Mouse (Mus musculus): ENCODE data around the gene 6720489N17Rik. TPM values are rescaled to one million over a fixed set of nuclear protein-coding genes. Genes with fewer than 3 reads are reported as not detected.

6720489N17Rik gene
- 5.3 and 7.3 TPM in 2 replicates for polyA plus RNA-seq (2015; fragmentation: Nextera tagmentation; extraction: Ambion mirVana)

DNA sequence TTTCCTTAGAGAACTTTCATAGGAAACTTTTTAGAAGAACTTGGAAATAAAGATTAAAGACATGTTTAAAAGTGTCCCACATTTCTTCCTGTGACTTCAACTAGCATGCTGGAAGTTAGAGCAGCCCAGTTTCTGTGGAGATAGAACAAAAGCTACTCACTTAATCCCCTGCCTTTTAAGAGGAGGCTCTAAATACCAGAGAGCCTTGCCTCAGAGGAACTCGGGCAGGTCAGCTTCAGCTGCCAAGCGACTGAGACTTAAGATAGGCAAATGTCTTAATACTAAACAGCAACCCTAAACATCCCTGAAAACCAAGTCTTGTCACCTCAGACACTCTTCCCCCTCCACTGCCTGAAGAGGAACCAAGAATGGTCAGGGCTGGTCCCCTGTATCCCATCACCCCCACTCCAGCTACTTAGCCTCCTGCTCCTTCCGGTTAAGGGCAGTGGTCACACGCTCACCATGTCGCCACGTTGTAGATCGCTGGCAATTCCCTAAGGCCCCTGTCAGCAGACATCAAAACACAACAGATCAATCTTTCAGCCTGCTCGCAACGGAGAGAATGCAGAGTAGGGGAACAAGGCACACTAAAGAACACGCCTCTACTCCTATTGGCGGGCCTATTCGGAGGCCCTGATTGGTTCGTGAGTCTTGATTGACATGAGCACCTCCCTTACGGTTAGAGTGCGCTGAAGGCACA lies at the start of gene 6720489N17Rik:
Gene 6720489N17Rik (minus strand): TSS at position 606 of the 700 bp plus-strand sequence.

DNA sequence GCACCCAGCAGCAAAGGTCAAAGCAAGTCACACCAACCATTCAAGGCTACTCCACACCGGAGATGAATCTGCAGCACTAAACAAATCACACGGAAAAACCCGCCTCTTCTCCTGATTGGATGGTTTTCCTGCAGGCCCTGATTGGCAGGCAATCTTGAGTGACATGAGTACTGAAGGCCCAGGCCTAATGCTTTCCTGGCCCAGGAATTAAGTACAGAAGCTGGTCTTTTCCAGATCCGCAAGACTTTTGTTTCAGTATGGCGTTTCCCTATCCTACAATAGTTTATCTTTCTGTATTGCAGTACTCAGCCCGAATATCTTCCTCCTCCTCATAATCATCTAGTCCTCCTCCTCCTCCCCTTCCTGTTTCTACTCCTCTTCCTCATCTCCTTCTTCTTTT lies 52.9 kb downstream of the 6720489N17Rik start, which contains the start of gene Zfp934:
Gene Zfp934 (minus strand): TSS at position 101 of the 400 bp plus-strand sequence.

DNA sequence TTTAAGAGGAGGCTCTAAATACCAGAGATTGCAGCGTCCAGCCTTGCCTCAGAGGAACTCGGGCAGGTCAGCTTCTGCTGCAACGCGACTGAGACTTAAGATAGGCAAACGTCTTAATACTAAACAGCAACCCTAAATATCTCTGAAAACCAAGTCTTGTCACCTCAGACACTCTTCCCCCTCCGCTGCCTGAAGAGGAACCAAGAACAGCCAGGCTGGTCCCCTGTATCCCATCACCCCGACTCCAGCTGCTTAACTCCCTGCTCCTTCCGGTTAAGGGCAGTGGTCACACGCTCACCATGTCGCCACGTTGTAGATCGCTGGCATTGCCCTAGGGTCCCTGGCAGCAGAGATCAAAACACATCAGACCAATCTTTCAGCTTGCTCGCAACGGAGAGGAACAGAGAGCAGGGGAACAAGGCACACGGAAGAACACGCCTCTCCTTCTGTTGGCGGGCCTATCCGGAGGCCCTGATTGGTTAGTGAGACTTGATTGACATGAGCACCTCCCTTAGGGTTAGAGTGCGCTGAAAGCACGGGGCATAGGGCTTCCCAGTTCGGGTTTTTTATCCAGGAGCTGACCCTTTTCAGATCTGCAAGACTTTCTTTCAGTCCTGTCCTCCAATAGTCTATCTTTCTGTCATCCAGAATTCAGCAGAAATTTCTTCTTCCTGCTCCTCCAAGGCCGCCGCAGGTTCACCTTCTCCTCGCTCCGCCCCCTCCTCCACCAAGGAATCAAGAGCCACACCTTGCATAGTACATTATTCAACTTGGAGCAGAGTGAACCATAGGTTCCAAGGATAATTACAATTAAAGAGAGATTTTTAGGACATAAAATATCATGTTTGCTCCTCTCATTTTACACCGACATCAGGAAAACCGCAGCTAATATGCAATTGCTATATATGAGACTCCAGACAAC lies 65.5 kb downstream of the 6720489N17Rik start, which contains the start of gene Zfp935:
Gene Zfp935 (minus strand): TSS at position 323 of the 922 bp plus-strand sequence.

Small RNA genes lying within 50 kb of the gene (microRNA-seq; reads per million reads assigned to microRNA genes)
- not detected for gene Gm24020 (ENCODE audit: borderline replicate concordance, insufficient number of aligned reads)

Other genes starting within 250 kb of the 6720489N17Rik start
- gene Gm3604, start 241.0 kb downstream of the 6720489N17Rik start, polyA plus RNA-seq (2015; fragmentation: Nextera tagmentation; extraction: Ambion mirVana), result 6.8 and 7.9 TPM in 2 replicates
- gene Gm49359, start 157.3 kb downstream of the 6720489N17Rik start, polyA plus RNA-seq (2015; fragmentation: Nextera tagmentation; extraction: Ambion mirVana), result 10.3 and 11.8 TPM in 2 replicates
- gene Zfp935, start 65.7 kb downstream of the 6720489N17Rik start, polyA plus RNA-seq (2015; fragmentation: Nextera tagmentation; extraction: Ambion mirVana), result not detected in 2 replicates
- gene Zfp934, start 53.0 kb downstream of the 6720489N17Rik start, polyA plus RNA-seq (2015; fragmentation: Nextera tagmentation; extraction: Ambion mirVana), result 11.9 and 12.7 TPM in 2 replicates
- gene Platr25, start 136.5 kb upstream of the 6720489N17Rik start, polyA plus RNA-seq (2015; fragmentation: Nextera tagmentation; extraction: Ambion mirVana), result 16.1 and 21.4 TPM in 2 replicates
- gene Gm5141, start 161.6 kb upstream of the 6720489N17Rik start, polyA plus RNA-seq (2015; fragmentation: Nextera tagmentation; extraction: Ambion mirVana), result 5.0 and 10.3 TPM in 2 replicates
- gene Fbp2, start 234.2 kb upstream of the 6720489N17Rik start, polyA plus RNA-seq (2015; fragmentation: Nextera tagmentation; extraction: Ambion mirVana), result 1.2 and 3.4 TPM in 2 replicates